Mouse (Mus musculus) R1 (cell line): ENCODE data around the gene Wipf2.

Source experiments
- DNase-seq: peaks from one replicate; pipeline ENCODE4 v3.0.0-alpha.2; 2018; ENCODE audit warnings: low read depth, low spot score

The Wipf2 gene

DNA sequence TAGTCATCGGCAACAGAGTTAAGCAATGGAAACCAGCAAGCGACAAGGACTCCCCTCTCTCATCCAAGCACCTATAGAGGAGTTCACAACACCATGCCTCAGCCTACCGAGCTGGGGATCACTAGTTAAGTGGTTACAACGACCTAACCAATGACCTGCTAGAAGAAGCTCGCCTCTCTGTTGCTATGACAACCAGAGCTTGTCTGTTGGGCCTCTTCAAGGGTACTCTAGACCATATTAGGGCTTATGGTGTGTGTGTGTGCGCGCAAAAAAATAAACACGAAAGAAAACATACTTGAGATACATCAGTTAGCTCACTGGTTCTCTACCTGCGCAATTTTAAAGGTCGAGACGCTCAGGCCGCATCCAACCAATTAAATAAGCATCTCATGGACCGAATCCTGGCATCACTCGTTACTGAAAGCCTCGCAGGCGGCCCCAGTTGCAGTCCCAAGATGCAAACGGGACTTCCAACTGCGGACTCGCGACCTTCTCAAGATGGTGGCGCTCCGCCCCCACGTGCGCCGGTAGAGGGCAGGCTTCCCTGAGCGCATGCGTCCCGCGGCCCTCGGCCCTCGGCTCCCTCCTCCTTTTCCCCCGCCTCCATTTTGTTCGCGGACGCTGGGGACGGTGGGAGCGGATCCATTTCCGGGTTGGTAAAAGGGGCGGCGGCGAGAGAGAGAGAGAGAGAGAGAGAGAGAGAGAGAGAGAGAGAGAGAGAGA lies at the start of gene Wipf2:
Gene Wipf2, plus strand, starts transcription at position 611 of the 723 bp plus-strand sequence.
- DNase-seq, result peak; percentile 98

- no peak for DNase-seq
Measured at GRCm38 (mm10) chr11:98816706-98817239, 46.7 kb upstream of the Wipf2 start.

DNA sequence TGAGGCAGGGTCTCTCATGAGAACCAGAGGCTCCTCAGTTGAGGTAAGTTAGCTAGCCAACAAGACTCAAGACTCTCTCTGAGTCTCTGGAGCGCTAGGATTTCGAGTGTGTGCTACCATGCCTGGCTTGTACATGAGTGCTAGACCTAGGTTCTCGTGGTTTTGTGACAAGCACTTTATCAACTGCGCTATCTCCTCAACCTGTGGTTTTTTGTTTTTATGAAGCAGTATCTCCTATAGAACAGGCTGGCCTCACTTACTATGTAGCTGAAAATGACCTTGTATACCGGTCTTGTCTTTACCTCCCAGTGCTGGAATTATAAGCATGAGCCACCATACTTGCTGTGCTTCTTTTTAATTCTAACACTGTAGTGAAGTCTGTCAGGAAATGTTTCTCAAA lies 42.5 kb upstream of the Wipf2 start:
- no peak for DNase-seq

DNA sequence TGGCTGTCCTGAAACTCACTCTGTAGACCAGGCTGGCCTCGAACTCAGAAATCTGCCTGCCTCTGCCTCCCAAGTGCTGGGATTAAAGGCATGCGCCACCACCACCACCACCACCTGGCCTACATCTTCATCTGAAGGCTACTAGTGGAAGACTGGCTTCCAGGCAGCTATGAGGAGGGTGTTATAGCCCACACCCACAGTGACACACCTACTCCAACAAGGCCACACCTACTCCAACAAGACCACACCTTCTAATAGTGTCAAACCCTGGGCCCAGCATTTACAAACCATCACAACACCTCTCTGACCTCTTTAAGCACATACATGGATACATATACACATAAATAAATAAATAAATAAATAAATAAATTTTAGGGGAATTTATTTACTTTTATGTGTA lies 37.4 kb upstream of the Wipf2 start:
- peak; percentile 34 for DNase-seq

GRCm38 (mm10) chr11:98827877-98828276 lies 35.6 kb upstream of the Wipf2 start:
- no peak for DNase-seq

DNA sequence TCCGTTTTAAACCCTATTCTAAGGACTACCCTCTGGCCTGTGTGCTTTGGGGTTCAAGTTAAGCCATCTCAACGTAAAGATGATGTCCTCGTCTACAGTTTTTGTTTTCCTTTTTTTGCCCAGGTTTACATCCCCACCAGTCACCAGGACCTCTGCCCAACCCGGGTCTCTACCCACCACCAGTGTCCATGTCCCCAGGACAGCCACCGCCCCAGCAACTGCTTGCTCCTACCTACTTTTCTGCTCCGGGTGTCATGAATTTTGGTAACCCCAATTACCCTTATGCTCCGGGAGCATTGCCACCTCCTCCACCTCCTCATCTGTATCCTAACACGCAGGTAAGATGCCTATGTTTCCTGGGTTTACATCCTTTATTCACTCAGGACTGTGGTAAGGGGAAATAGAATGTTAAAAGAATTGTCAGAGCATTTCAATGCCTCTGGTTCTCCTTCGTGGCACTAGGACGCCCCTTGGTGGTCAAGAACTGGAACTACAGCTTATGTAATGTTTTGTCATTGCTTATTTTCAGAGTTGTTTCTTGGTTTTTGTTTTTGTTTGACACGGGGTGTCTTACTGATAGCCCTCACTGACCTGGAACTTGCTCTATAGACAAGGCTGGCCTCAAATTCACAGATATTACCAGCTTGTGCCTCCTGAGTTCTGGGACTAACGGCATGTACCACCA lies 34.2 kb upstream of the Wipf2 start:
- DNase-seq, result peak; percentile 67

- DNase-seq, result peak; percentile 28
Measured at GRCm38 (mm10) chr11:98829875-98830274, 33.6 kb upstream of the Wipf2 start.

GRCm38 (mm10) chr11:98835296-98835695 lies 28.1 kb upstream of the Wipf2 start:
- DNase-seq, result peak; percentile 52

- DNase-seq, result peak; percentile 46
Measured at GRCm38 (mm10) chr11:98835725-98836124, 27.7 kb upstream of the Wipf2 start.

DNA sequence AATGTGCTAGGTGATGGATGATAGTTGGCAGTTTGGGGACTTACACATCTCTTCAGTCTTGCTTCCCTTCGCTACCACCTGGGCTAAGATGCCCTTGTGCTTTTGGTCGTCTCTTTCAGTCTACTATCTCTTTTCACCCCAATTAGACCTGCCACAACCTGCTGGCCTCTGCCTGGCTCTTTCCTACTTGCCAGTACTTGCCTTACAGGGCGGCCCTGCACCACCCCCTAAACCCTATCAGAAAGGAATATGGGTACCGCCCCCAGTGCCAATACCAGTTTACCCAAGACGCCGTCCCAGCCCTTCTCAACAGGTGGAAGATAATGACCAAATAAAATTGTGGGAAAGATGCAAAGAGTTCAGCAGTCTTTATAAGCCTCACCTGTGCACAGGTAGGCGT lies 27.3 kb upstream of the Wipf2 start:
- no peak for DNase-seq

DNA sequence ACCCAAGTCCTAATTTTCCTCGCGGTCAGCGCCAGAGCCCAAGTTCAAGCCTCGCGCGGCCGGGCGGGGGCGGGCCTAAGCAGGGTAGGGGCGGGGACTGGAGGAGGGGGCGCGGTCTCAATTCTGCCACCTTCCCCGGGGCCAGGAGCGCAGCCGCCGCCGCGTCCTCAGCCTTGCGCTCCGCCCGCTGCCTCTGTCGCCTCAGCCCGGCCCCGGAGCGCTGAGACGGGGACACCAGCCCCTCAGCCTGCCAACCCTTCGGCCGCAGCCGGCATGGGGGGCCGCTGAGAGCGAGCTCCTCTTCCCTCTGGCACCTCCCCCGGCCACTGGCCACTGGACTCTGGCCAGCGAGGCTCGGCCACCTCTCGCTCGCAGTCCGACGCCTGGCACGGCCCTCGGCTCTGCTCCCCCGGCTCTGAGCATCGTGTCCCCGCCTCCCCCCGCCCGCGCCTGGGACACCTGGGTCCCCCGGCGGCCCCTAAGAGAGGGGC lies 26.7 kb upstream of the Wipf2 start, which contains the start of gene Rapgefl1:
Gene Rapgefl1, plus strand, starts transcription at position 135 of the 491 bp plus-strand sequence.
- peak; percentile 80 for DNase-seq

- no peak for DNase-seq
Measured at GRCm38 (mm10) chr11:98837231-98837704, 26.2 kb upstream of the Wipf2 start.

- DNase-seq, result no peak
Measured at GRCm38 (mm10) chr11:98837917-98838316, 25.5 kb upstream of the Wipf2 start.

GRCm38 (mm10) chr11:98838512-98838911 lies 24.9 kb upstream of the Wipf2 start:
- DNase-seq, result no peak

DNA sequence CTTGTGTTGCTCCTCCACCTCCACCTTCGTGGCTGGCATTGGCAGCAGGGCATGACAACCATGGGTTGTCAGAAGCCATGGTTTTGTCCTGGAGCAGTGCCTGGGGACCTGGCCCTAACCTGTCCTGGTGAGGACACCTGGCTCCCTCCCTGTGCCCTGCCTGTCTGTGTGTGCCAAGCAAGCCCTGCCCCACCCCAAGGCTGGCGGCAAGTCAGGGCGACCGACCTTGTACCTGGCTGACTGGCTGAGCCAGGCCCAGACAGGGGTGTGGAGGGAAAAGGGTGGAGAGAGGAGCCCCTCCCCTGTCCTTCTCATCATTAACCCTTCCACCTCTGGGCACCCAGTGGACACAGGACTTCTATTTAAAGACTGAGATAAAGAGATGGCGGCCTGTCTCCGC lies 24.0 kb upstream of the Wipf2 start:
- DNase-seq, result no peak

DNA sequence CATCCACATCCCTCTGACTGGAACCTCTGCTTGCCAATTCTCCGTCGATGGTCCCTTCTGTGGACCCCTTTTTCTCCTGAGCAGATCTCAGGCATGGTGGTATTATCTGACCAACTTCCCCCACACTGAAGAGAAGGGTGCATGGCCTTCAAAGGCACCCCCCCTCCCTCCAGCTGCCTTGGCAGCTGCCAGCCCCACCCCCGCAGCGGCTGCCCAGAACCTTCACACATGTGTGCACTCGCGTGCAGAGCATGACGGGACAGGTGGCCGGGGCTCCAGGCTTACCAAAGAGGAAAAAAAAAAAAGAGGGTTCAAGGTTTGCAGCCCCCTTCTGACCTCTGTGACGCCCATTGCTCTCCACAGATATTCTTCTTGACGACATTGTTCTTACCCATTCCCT lies 23.5 kb upstream of the Wipf2 start:
- DNase-seq, result no peak

DNA sequence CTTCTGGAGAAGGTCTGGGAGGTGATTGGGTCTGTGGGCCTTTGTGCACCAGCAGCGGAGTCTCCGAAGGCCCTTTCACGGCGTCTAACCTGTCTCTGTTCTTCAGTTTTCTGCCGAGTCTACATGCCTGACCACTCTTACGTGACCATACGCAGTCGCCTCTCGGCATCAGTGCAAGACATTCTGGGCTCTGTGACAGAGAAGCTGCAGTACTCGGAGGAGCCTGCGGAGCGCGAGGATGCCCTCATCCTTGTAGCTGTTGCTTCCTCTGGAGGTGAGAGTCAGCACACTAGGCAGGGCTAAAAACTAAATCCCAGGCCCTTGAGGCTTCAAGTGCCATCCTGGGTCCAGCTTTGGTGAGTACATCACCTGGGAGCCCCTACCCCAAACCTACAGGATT lies 17.4 kb upstream of the Wipf2 start:
- peak; percentile 62 for DNase-seq

GRCm38 (mm10) chr11:98846865-98847604 lies 16.4 kb upstream of the Wipf2 start:
- peak; percentile 71 for DNase-seq

DNA sequence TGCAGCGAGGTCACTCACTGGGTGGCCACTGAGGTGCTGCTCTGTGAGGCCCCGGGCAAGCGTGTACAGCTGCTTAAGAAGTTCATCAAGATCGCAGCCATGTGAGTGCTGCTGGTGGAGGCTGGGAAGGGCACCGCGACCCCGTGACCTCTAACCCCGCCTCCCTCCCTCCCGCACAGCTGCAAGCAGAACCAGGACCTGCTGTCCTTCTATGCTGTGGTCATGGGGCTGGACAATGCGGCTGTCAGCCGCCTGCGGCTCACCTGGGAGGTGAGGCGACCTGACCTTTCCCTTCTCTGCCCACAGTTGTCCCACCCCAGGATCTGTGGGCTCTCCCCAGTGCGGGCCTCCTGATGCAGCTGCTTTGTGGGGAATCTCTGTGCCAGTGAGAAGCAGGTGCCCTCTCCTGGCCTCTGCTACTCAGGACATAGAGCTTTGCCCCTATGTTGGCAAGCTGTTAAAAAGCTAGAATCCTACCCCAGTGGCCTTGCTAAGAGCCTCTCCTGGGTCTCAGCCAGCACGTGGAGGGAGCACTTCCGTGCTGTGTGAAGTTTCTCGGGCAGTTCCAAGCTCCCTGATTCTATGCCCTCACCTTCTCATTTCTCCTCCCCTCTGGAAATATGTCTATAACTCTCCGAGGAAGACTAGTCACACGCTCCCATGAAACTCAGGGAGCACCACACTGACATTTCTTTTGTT lies 14.1 kb upstream of the Wipf2 start:
- peak; percentile 32 for DNase-seq

DNA sequence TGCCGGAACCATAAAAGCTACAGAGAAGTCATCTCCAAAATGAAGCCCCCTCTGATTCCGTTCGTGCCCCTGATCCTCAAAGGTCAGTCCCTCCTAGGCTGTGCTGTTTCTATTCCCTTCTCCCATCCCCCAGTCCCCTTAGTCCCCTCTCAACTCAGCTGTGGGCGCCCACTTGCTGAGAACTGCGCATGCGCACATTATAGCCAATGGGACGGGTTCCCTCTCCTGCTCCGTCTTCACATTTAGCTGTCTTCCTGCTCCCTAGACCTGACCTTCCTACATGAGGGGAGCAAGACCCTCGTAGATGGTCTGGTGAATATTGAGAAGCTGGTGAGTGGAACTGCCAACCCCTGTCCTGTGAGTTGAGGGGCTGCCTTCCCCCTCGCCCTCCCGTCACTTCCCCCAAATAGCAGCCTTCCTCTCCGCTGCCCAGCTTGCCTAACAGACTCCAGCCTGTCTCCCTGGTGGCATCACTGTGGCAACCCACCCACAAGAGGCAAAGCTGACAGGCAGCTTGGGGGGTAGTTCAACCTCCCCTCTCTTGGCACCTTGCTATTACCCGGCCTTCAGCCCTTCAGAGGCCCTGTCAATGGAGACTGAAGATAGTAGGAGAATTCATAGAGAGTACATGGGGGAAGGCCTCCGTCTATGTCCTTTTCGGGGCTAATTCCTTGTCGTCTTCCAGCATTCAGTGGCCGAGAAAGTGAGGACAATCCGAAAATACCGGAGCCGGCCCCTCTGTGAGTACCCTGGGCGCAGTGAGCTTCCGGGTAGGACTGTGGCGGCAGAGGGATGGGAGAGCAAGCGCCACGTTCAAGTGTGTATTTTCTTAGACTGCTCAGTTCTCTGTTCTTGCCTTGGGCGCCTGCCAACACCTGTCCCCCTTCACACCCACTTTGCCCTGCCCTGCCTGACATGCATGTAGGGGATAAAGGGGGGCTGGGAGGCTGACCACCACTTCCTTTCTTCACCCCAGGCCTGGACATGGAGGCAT lies 13.0 kb upstream of the Wipf2 start:
- DNase-seq, result peak; percentile 72
